32 mouse cellular contexts compared by ENCODE assay signal in genomic region chr1:139405766-139406165, GRCm38 (mm10). TPM values are rescaled to one million over a fixed set of nuclear protein-coding genes. Genes with fewer than 3 reads are reported as not detected.
DNase-seq lines count a peak whose midpoint lies in the region; ATAC-seq and TF ChIP-seq lines count a peak whose summit lies in the region.
"Had no signal": no experiment of that assay in that cellular context is flagged by ENCODE, and none has a peak within 500 bp of the region (broad histone marks: within the 10 kb centered on the region; RNA-seq: fewer than 3 reads in every experiment).

No protein-coding gene starts in this region.

- H3K9me3 ChIP-seq in intestine, postnatal 0 days (ENCODE audit: control insufficient read depth), result 0 out of 2 replicates have a peak, but pooled peaks cover 3% of the 10 kb centered on the region
- H3K9me3 ChIP-seq in intestine, embryonic 16.5 days (ENCODE audit: control insufficient read depth, low read length), result no peaks in the 10 kb centered on the region
- H3K9me3 ChIP-seq in lung, postnatal 0 days (ENCODE audit: low read length), result no peaks in the 10 kb centered on the region
- no peaks in the 10 kb centered on the region for H3K9me3 ChIP-seq in MEL (replicated peaks; ENCODE audit: insufficient read depth, low read length)
- H3K9me3 ChIP-seq: embryonic facial prominence, embryonic 12.5 days; hindbrain, embryonic 12.5 days; midbrain, embryonic 10.5 days had no signal

- ATAC-seq in intestine, postnatal 0 days, result no peak
- no peak for ATAC-seq in intestine, embryonic 16.5 days
- no peak for ATAC-seq in lung, postnatal 0 days
- ATAC-seq: inflammation-experienced regulatory T-cells, adult 6 months; liver, embryonic 12.5 days; liver, postnatal 0 days; Patski had no signal

- H3K9ac ChIP-seq in intestine, postnatal 0 days (ENCODE audit: low read depth, low read length), result no peak overlapping the region
- no peak overlapping the region for H3K9ac ChIP-seq in intestine, embryonic 16.5 days (ENCODE audit: low read depth, low read length)
- H3K9ac ChIP-seq in lung, postnatal 0 days (replicated peaks; ENCODE audit: low read depth), result no peak overlapping the region
- no peak overlapping the region for H3K9ac ChIP-seq in MEL (ENCODE audit: control insufficient read depth, low read depth, low read length, poor library complexity, severe bottlenecking)
- H3K9ac ChIP-seq: embryonic facial prominence, embryonic 12.5 days; hindbrain, embryonic 12.5 days; liver, embryonic 12.5 days; liver, postnatal 0 days had no signal

- no peak for TF ChIP-seq POLR2A in MEL (IDR thresholded peaks at IDR 0.05; ENCODE audit: control insufficient read depth in 1 of 2, insufficient read depth in 1 of 2, low read depth in 1 of 2, low read length in 2 of 2, poor library complexity in 1 of 2)
- no peak for TF ChIP-seq POLR2A in brain, embryonic 14.5 days (IDR thresholded peaks at IDR 0.05; ENCODE audit: borderline replicate concordance, extremely low read depth, insufficient read depth, insufficient read length, poor library complexity, severe bottlenecking)

- no peak overlapping the region for H3K4me3 ChIP-seq in intestine, postnatal 0 days (ENCODE audit: low read depth, low read length)
- H3K4me3 ChIP-seq in intestine, embryonic 16.5 days (ENCODE audit: low read length), result no peak overlapping the region
- no peak overlapping the region for H3K4me3 ChIP-seq in lung, postnatal 0 days (ENCODE audit: low read depth, low read length)
- no peak overlapping the region for H3K4me3 ChIP-seq in MEL (ENCODE audit: control insufficient read depth in 1 of 2, insufficient read depth in 1 of 2, low read depth in 2 of 2, low read length in 2 of 2)
- H3K4me3 ChIP-seq: embryonic facial prominence, embryonic 12.5 days; hindbrain, embryonic 12.5 days; liver, embryonic 12.5 days; midbrain, embryonic 10.5 days had no signal

- H3K27ac ChIP-seq in intestine, postnatal 0 days (ENCODE audit: low read depth, low read length), result no peak overlapping the region
- no peak overlapping the region for H3K27ac ChIP-seq in intestine, embryonic 16.5 days (ENCODE audit: low read length)
- H3K27ac ChIP-seq in lung, postnatal 0 days (ENCODE audit: low read length), result no peak overlapping the region
- H3K27ac ChIP-seq in MEL (ENCODE audit: control insufficient read depth, low read depth, low read length), result no peak overlapping the region
- H3K27ac ChIP-seq: embryonic facial prominence, embryonic 12.5 days; hindbrain, embryonic 12.5 days; liver, embryonic 12.5 days; midbrain, embryonic 10.5 days had no signal

- H3K27me3 ChIP-seq in intestine, postnatal 0 days (replicated peaks; ENCODE audit: control insufficient read depth, insufficient read depth, low read length), result no peaks in the 10 kb centered on the region
- no peaks in the 10 kb centered on the region for H3K27me3 ChIP-seq in intestine, embryonic 16.5 days (replicated peaks; ENCODE audit: control insufficient read depth, insufficient read depth, low read length)
- no peaks in the 10 kb centered on the region for H3K27me3 ChIP-seq in lung, postnatal 0 days (replicated peaks; ENCODE audit: insufficient read depth, low read length)
- no peaks in the 10 kb centered on the region for H3K27me3 ChIP-seq in MEL (ENCODE audit: control insufficient read depth in 1 of 2, insufficient read depth in 2 of 2, low read length in 2 of 2)
- H3K27me3 ChIP-seq: embryonic facial prominence, embryonic 12.5 days; hindbrain, embryonic 12.5 days; liver, embryonic 12.5 days had no signal

- H3K4me2 ChIP-seq in intestine, postnatal 0 days (replicated peaks; ENCODE audit: low read depth), result no peak overlapping the region
- H3K4me2 ChIP-seq in intestine, embryonic 16.5 days (ENCODE audit: low read depth, low read length), result no peak overlapping the region
- no peak overlapping the region for H3K4me2 ChIP-seq in lung, postnatal 0 days (replicated peaks; ENCODE audit: low read depth, low read length)
- H3K4me2 ChIP-seq: embryonic facial prominence, embryonic 12.5 days; hindbrain, embryonic 12.5 days; liver, embryonic 12.5 days had no signal

- intact Hi-C loops in heart, postnatal 10 days (cut with DNase I), result no loop called here

- TF ChIP-seq EP300 in lung, postnatal 0 days (IDR thresholded peaks at IDR 0.05), result no peak
- no peak for TF ChIP-seq EP300 in MEL (IDR thresholded peaks at IDR 0.05; ENCODE audit: low read depth in 1 of 2, low read length in 2 of 2)

- H3K4me1 ChIP-seq in intestine, postnatal 0 days (replicated peaks; ENCODE audit: control insufficient read depth, insufficient read depth, low read length), result no peaks in the 10 kb centered on the region
- no peaks in the 10 kb centered on the region for H3K4me1 ChIP-seq in intestine, embryonic 16.5 days (ENCODE audit: control insufficient read depth, insufficient read depth, low read length)
- H3K4me1 ChIP-seq in lung, postnatal 0 days (ENCODE audit: insufficient read depth, low read depth, low read length), result no peaks in the 10 kb centered on the region
- no peaks in the 10 kb centered on the region for H3K4me1 ChIP-seq in MEL (ENCODE audit: control insufficient read depth in 1 of 2, insufficient read depth in 2 of 2, low read length in 2 of 2)
- H3K4me1 ChIP-seq: embryonic facial prominence, embryonic 12.5 days; hindbrain, embryonic 12.5 days; liver, embryonic 12.5 days; midbrain, embryonic 10.5 days had no signal

- TF ChIP-seq CTCF in intestine, postnatal 0 days (IDR thresholded peaks at IDR 0.05; ENCODE audit: low read depth), result 0 out of 2 replicates have a peak, but pooled peaks have one; percentile 5
- 0 out of 2 replicates have a peak, but pooled peaks have one; percentile 6 for TF ChIP-seq CTCF in lung, postnatal 0 days (IDR thresholded peaks at IDR 0.05)
- peak in 1 of 3 experiments; percentile 3; a peak in 1 of 6 replicates for TF ChIP-seq CTCF in MEL (IDR thresholded peaks at IDR 0.05 in 2 of 3, conservative IDR thresholded peaks at IDR 0.05 in 1 of 3; ENCODE audit: control insufficient read depth in 1 of 3, insufficient read depth in 1 of 3, low read depth in 2 of 3, low read length in 3 of 3, poor library complexity in 1 of 3, severe bottlenecking in 1 of 3)
- TF ChIP-seq CTCF in brain, embryonic 14.5 days (IDR thresholded peaks at IDR 0.05; ENCODE audit: borderline replicate concordance, extremely low read depth, insufficient read depth, insufficient read length), result no peak

- no peaks in the 10 kb centered on the region for H3K36me3 ChIP-seq in intestine, postnatal 0 days (ENCODE audit: control insufficient read depth, insufficient read depth)
- H3K36me3 ChIP-seq in intestine, embryonic 16.5 days (ENCODE audit: control insufficient read depth, insufficient read depth, low read length), result no peaks in the 10 kb centered on the region
- H3K36me3 ChIP-seq in lung, postnatal 0 days (ENCODE audit: insufficient read depth, low read length), result no peaks in the 10 kb centered on the region
- H3K36me3 ChIP-seq in MEL (ENCODE audit: control insufficient read depth in 1 of 2, insufficient read depth in 2 of 2, low read length in 2 of 2), result no peaks in the 10 kb centered on the region
- H3K36me3 ChIP-seq: embryonic facial prominence, embryonic 12.5 days; hindbrain, embryonic 12.5 days; liver, embryonic 12.5 days; midbrain, embryonic 10.5 days had no signal

- H3K79me2 ChIP-seq in MEL (ENCODE audit: control insufficient read depth, insufficient read depth, low read length, poor library complexity), result no peaks in the 10 kb centered on the region

- no peak for DNase-seq in lung, postnatal 0 days (ENCODE audit: low spot score)
- DNase-seq in lung, postnatal 25 days (ENCODE audit: low spot score), result no peak
- DNase-seq in MEL (ENCODE audit: low read depth, low spot score), result no peak
- peak; percentile 35 for DNase-seq in brain, embryonic 14.5 days (ENCODE audit: low read depth)
- DNase-seq in heart, postnatal 10 days, result no peak
- DNase-seq: adrenal gland, postnatal 10 days; B cell, adult 2 months; cerebellum, adult 11 months; cerebellum, adult 9-10 months; cerebellum, postnatal 36 days; embryo, embryonic 11 days; gastrocnemius, postnatal 14 days; kidney, adult 8-10 months; kidney, postnatal 14 days; left cerebral cortex, postnatal 4 days; liver, postnatal 0 days; lung, postnatal 14 days; right cerebral cortex, adult 18-20 months; spleen, adult 18-20 months; thymus, adult 18-20 months; thymus, postnatal 25 days had no signal

- TF ChIP-seq RAD21 in MEL (IDR thresholded peaks at IDR 0.05; ENCODE audit: low read depth, low read length), result peak; percentile 32

TF ChIP-seq in MEL, 35 proteins besides CTCF, POLR2A, EP300 and RAD21 (continues in another document):
- no peak for TF ChIP-seq MYC (IDR thresholded peaks at IDR 0.05; ENCODE audit: low read depth, low read length)
- TF ChIP-seq POLR2AphosphoS2 (IDR thresholded peaks at IDR 0.05; ENCODE audit: low read length), result no peak

RNA-seq across cellular contexts. Expression of gene Zbtb41, which starts 16.3 kb away (rescaled TPM):
- polyA plus RNA-seq in intestine, postnatal 0 days (2015; fragmentation: Nextera tagmentation; extraction: Ambion mirVana), result 2.4 and 3.2 TPM in 2 replicates
- polyA plus RNA-seq in intestine, embryonic 16.5 days (2015; fragmentation: Nextera tagmentation; extraction: Ambion mirVana), result 5.4 and 5.8 TPM in 2 replicates
- polyA plus RNA-seq in lung, postnatal 0 days (2015; fragmentation: Nextera tagmentation; extraction: Ambion mirVana), result 3.0 and 4.3 TPM in 2 replicates
- 8.4 and 9.3 TPM in 2 replicates for total RNA-seq in MEL (2012; rRNA removed)
- 1 to 10 TPM in 1 of 2 experiments, not detected in 1; 7.6 TPM for polyA plus RNA-seq in MEL (2012; ENCODE audit: insufficient read depth in 1 of 2, insufficient read length in 2 of 2, low read depth in 1 of 2, low replicate concordance in 2 of 2, missing spikeins in 1 of 2)
- polyA plus RNA-seq in brain, embryonic 14.5 days (2012; rRNA removed), result 14.7 and 20.8 TPM in 2 replicates
- total RNA-seq in heart, postnatal 10 days (2021), result 10 to 100 TPM; 23.9 to 27.4 TPM

RNA-seq across cellular contexts. Expression of gene Crb1, which starts 28.9 kb away (rescaled TPM):
- 0.03 TPM in 1 of 2 replicates, not detected in the other for polyA plus RNA-seq in intestine, postnatal 0 days (2015; fragmentation: Nextera tagmentation; extraction: Ambion mirVana)
- polyA plus RNA-seq in intestine, embryonic 16.5 days (2015; fragmentation: Nextera tagmentation; extraction: Ambion mirVana), result 0.04 and 0.15 TPM in 2 replicates
- polyA plus RNA-seq in lung, postnatal 0 days (2015; fragmentation: Nextera tagmentation; extraction: Ambion mirVana), result 0.10 and 0.18 TPM in 2 replicates
- not detected in 2 replicates for total RNA-seq in MEL (2012; rRNA removed)
- not detected for polyA plus RNA-seq in MEL (2012; ENCODE audit: insufficient read depth in 1 of 2, insufficient read length in 2 of 2, low read depth in 1 of 2, low replicate concordance in 2 of 2, missing spikeins in 1 of 2)
- 3.7 and 4.4 TPM in 2 replicates for polyA plus RNA-seq in brain, embryonic 14.5 days (2012; rRNA removed)
- under 1 TPM; 0.10 to 0.43 TPM for total RNA-seq in heart, postnatal 10 days (2021)
- total RNA-seq: gastrocnemius, postnatal 14 days; granulocyte monocyte progenitor cell, adult 5-6 weeks; megakaryocyte progenitor cell, adult 5-6 weeks; monocyte, adult 5-6 weeks had no signal
- polyA plus RNA-seq: inflammation-experienced regulatory T-cells, adult 6 months; liver, postnatal 0 days had no signal

RNA-seq across cellular contexts. Expression of gene Aspm, which starts 48.8 kb away (rescaled TPM):
- polyA plus RNA-seq in intestine, postnatal 0 days (2015; fragmentation: Nextera tagmentation; extraction: Ambion mirVana), result 3.0 and 3.2 TPM in 2 replicates
- polyA plus RNA-seq in intestine, embryonic 16.5 days (2015; fragmentation: Nextera tagmentation; extraction: Ambion mirVana), result 6.6 and 6.9 TPM in 2 replicates
- polyA plus RNA-seq in lung, postnatal 0 days (2015; fragmentation: Nextera tagmentation; extraction: Ambion mirVana), result 0.54 and 0.95 TPM in 2 replicates
- 15.1 and 19.4 TPM in 2 replicates for total RNA-seq in MEL (2012; rRNA removed)
- 100 to 1,000 TPM in 1 of 2 experiments, 10 to 100 TPM in 1; 15.1 to 137 TPM for polyA plus RNA-seq in MEL (2012; ENCODE audit: insufficient read depth in 1 of 2, insufficient read length in 2 of 2, low read depth in 1 of 2, low replicate concordance in 2 of 2, missing spikeins in 1 of 2)
- 5.1 and 6.5 TPM in 2 replicates for polyA plus RNA-seq in brain, embryonic 14.5 days (2012; rRNA removed)
- total RNA-seq in heart, postnatal 10 days (2021), result 10 to 100 TPM; 10.3 to 10.4 TPM
